Mouse (Mus musculus): ENCODE data around the gene Tmed2.
"Not testable (repeated sequence)": the region's sequence is repeated elsewhere in the genome, so short reads cannot be mapped to it uniquely, and the experiment has no call there.

Tmed2 gene

DNA sequence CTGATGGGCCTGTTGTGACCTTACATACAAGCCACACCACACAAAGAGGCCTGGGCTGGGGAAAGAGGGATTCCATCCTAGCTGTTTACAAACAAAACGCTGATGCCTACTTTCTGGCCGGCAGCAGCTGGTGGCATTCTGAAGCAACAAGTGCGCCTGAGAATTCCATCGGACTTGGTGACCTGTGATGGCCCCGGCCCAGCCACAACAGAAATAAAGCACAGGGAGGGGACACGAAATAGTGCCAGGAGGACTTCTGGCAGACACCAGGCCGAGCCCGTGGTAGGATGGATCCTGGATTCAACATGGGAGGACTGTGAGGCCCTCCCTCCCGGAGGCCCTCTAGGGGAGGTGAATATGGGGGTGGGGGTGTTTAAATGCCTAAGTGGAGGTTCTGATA lies 11.7 kb upstream of the Tmed2 start:
- DNase-seq = no peak

- no peak for DNase-seq
Measured at GRCm38 (mm10) chr5:124529191-124529651, 11.3 kb upstream of the Tmed2 start.

- no peak for DNase-seq
Measured at GRCm38 (mm10) chr5:124529697-124530096, 10.8 kb upstream of the Tmed2 start.

- peak; percentile 77 to 78 for DNase-seq
Measured at GRCm38 (mm10) chr5:124530655-124531582, 9.6 kb upstream of the Tmed2 start, which contains the start of gene Rilpl1. Rilpl1 (minus strand) TSS chr5:124531391.

DNA sequence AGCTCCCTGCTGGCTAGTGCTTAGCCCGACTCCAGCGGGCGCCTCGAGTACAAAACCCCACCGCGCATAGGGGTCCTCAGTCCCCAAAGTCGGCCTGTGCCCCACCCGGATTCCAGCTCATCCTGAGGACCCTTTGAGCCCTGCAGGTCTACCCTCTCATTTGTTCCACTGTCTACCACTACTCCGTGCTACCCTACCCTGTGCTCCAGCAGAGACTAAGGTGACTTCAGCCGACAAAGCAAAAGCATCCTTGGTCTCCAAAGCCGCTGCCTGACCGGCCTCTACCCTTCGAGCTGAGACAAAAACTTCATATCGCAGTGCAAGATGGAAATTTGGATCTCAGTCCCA lies 8.9 kb upstream of the Tmed2 start:
- no peak for DNase-seq

- DNase-seq = no peak
Measured at GRCm38 (mm10) chr5:124532451-124532850, 8.0 kb upstream of the Tmed2 start.

- no peak for DNase-seq
Measured at GRCm38 (mm10) chr5:124535016-124535415, 5.5 kb upstream of the Tmed2 start.

DNA sequence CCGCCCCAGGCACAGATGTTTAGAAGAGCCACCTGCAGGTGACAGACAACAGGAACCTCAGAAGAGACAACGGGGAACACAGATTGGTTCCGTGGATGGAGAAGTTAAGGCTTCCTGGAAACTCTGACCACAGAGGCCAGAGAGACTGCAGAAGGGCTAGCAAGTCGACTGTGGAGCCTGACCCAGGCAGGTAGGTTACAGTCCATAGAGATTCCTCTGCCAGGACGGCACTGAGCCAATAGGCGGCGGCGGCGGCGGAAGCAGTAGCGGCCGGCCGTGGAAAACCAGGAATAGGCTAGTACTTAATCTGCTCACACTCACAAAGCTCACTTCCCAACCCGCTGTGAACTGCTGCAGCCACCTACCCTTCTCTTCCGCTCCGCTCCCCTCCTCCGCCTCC lies 3.7 kb upstream of the Tmed2 start:
- peak; percentile 40 to 43 for DNase-seq

- peak; percentile 58 to 64 for DNase-seq
Measured at GRCm38 (mm10) chr5:124538813-124539792, 1.4 kb upstream of the Tmed2 start.

DNA sequence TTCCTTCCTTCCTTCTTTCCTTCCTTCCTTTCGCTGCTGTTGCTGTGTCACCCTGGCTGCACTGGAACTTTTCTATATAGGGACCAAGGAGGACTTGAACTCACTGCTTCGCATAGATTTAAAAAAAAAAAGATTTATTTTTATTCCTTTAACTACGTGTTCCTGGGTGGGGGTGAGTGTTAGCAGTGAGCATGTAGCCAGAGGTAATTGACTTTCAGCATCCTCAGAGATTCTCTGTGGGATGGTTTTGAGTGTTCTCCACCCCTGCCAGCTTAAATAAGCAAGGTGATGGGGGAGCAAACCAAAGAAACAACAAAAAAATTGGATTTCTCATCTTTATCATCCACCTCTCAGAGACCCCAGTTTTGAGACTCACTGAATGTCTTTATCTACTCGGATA lies 590 bp upstream of the Tmed2 start:
- DNase-seq = no peak

DNA sequence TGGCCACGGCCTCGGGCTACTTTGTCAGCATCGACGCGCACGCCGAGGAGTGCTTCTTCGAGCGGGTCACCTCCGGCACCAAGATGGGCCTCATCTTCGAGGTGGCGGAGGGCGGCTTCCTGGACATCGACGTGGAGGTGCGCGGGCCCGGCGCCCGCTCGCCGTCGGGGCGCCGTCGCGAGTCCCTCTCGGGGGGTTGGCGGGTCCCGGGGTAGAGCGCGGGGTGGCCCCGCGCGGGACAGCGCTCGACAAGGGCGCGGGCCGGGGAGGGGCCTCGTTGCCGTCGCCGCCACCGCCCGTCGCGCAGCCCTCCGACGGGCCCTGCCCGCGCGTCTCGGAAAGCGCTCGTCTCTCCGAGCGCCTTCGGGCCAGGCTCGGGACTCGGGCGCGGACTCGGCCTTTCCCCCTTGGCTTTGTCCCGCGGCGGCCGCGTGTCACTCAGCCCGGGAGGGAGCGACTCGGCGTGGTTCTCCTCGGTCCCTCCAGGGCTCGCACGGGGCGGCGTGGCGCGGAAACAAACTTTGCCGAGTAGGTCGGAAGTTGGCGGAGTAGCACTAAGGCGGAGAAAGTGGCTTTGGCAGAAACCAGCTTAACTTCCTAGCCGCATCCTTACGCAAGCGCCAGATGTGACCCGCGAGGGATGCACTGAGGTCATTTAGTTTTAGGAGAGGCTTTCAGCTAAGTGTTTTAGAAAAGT lies 558 bp downstream of the Tmed2 start:
- peak; percentile 42 to 54 for DNase-seq

GRCm38 (mm10) chr5:124541602-124541973 lies 1.1 kb downstream of the Tmed2 start:
- DNase-seq = no peak

DNA sequence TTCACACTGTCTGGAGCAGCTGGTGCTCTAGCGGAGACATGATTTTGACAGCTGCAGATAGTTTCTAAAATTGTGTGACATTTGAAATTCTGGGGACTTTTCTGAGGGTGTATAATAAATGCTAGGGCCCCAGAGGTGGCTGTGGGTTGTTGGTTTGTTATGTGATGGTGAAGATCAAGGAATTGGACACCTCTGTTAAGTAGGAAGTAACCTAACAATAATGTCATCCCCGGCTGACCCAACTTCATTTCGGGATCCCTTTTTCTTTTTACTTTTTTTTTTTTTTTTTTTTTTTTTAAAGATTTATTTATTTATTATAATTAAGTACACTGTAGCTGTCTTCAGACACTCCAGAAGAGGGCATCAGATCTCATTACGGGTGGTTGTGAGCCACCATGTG lies 10.2 kb downstream of the Tmed2 start:
- DNase-seq = not testable (repeated sequence)

GRCm38 (mm10) chr5:124551349-124552093 lies 11.0 kb downstream of the Tmed2 start:
- DNase-seq = not testable (repeated sequence)

DNA sequence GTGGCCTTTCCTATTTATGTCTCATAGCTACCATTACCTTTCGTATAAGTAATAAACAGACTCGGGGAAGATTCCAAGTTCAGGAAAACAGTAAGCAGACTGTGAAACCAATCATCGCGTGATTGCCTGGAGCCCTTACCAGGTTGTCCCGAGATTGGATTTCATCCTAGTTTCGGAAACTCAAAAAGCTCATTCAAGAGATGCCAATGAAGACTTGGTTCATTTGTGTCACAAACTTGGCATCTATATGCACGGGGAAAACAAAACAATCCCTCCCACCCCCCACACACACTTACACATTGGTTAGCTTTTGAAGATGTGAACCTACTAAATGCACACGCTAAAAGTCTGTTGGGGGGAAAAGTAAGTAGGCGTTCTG lies 11.6 kb downstream of the Tmed2 start:
- no peak for DNase-seq

- peak; percentile 86 to 89 for DNase-seq
Measured at GRCm38 (mm10) chr5:124552558-124553307, 12.2 kb downstream of the Tmed2 start, which contains the start of gene Ddx55. Ddx55 (plus strand) TSS chr5:124552864.

GRCm38 (mm10) chr5:124553607-124554006 lies 13.1 kb downstream of the Tmed2 start:
- no peak for DNase-seq

- no peak for DNase-seq
Measured at GRCm38 (mm10) chr5:124555145-124555544, 14.7 kb downstream of the Tmed2 start.

- DNase-seq = peak; percentile 74 to 84
Measured at GRCm38 (mm10) chr5:124571068-124571467, 30.6 kb downstream of the Tmed2 start.

GRCm38 (mm10) chr5:124575467-124575866 lies 35.0 kb downstream of the Tmed2 start:
- no peak for DNase-seq

All from cerebellum, adult 18-20 months (tissue).